Mouse (Mus musculus): ENCODE results near the gene Rad54l. TPM values are rescaled to one million over a fixed set of nuclear protein-coding genes. Genes with fewer than 3 reads are reported as not detected.

Gene Rad54l
- polyA plus RNA-seq, 1 experiment: 11.5 TPM

- TF ChIP-seq MYOD1 (IDR thresholded peaks at IDR 0.05; ENCODE audit: control insufficient read depth, insufficient read length, low read depth): no peak
- TF ChIP-seq MYOG (IDR thresholded peaks at IDR 0.05; ENCODE audit: control insufficient read depth, extremely low read depth, insufficient read length): no peak
- TF ChIP-seq MAX (IDR thresholded peaks at IDR 0.05): no peak
- TF ChIP-seq CEBPB (IDR thresholded peaks at IDR 0.05; ENCODE audit: low read depth): no peak
- no peak for TF ChIP-seq USF1 (IDR thresholded peaks at IDR 0.05; ENCODE audit: low read depth)
- Histone ChIP-seq H3K27me3 (ENCODE audit: control insufficient read depth, insufficient read depth, insufficient read length) (no peaks in the 10 kb centered on the region), H3K79me2 (ENCODE audit: control insufficient read depth, insufficient read depth) (peaks cover 13% of the 10 kb centered on the region), H3K4me3 (ENCODE audit: insufficient read depth, poor library complexity, severe bottlenecking) (no peak overlapping the region), H3K79me3 (ENCODE audit: low read depth) (peaks cover 5% of the 10 kb centered on the region), H3ac (ENCODE audit: control insufficient read depth, insufficient read length, low read depth) (no peak overlapping the region), H3K36me3 (ENCODE audit: control insufficient read depth, insufficient read depth) (peaks cover 10% of the 10 kb centered on the region)
Observed at GRCm38 (mm10) chr4:116048130-116048920, 75.2 kb downstream of the Rad54l start.

GRCm38 (mm10) chr4:116047681-116048080 is 75.8 kb downstream of the Rad54l start:
- H3K79me3 ChIP-seq (ENCODE audit: low read depth): peaks cover 5% of the 10 kb centered on the region
- H3ac ChIP-seq (ENCODE audit: control insufficient read depth, insufficient read length, low read depth): no peak overlapping the region
- peaks cover 11% of the 10 kb centered on the region for H3K79me2 ChIP-seq (ENCODE audit: control insufficient read depth, insufficient read depth)
- H3K27me3 ChIP-seq (ENCODE audit: control insufficient read depth, insufficient read depth, insufficient read length): no peaks in the 10 kb centered on the region
- TF ChIP-seq CEBPB (IDR thresholded peaks at IDR 0.05; ENCODE audit: low read depth) (no peak), MYOG (IDR thresholded peaks at IDR 0.05; ENCODE audit: control insufficient read depth, extremely low read depth, insufficient read length) (no peak), MAX (IDR thresholded peaks at IDR 0.05) (no peak), CTCF (IDR thresholded peaks at IDR 0.05; ENCODE audit: control insufficient read depth, insufficient read depth, insufficient read length) (no peak), FOSL1 (IDR thresholded peaks at IDR 0.05; ENCODE audit: insufficient read depth, low read length, poor library complexity, severe bottlenecking) (no peak), USF1 (IDR thresholded peaks at IDR 0.05; ENCODE audit: low read depth) (no peak), MYOD1 (IDR thresholded peaks at IDR 0.05; ENCODE audit: control insufficient read depth, insufficient read length, low read depth) (no peak)
- peaks cover 11% of the 10 kb centered on the region for H3K36me3 ChIP-seq (ENCODE audit: control insufficient read depth, insufficient read depth)
- H3K4me3 ChIP-seq (ENCODE audit: insufficient read depth, poor library complexity, severe bottlenecking): no peak overlapping the region

GRCm38 (mm10) chr4:116046604-116047003 is 76.9 kb downstream of the Rad54l start:
- H3ac ChIP-seq (ENCODE audit: control insufficient read depth, insufficient read length, low read depth): no peak overlapping the region
- TF ChIP-seq USF1 (IDR thresholded peaks at IDR 0.05; ENCODE audit: low read depth) (no peak), CEBPB (IDR thresholded peaks at IDR 0.05; ENCODE audit: low read depth) (no peak)
- peaks cover 21% of the 10 kb centered on the region for H3K36me3 ChIP-seq (ENCODE audit: control insufficient read depth, insufficient read depth)
- peaks cover under 1% of the 10 kb centered on the region for H3K79me2 ChIP-seq (ENCODE audit: control insufficient read depth, insufficient read depth)
- H3K79me3 ChIP-seq (ENCODE audit: low read depth): no peaks in the 10 kb centered on the region
- H3K4me3 ChIP-seq (ENCODE audit: insufficient read depth, poor library complexity, severe bottlenecking): no peak overlapping the region
- H3K27me3 ChIP-seq (ENCODE audit: control insufficient read depth, insufficient read depth, insufficient read length): no peaks in the 10 kb centered on the region

Other genes starting within 250 kb of the Rad54l start
- gene Kncn, start 239.3 kb downstream of the Rad54l start, polyA plus RNA-seq (2012; fragmentation: generic; extraction: Trizol): not detected
- not detected for gene 6430628N08Rik, start 233.0 kb downstream of the Rad54l start, polyA plus RNA-seq (2012; fragmentation: generic; extraction: Trizol)
- 0.02 TPM for gene Dmbx1, start 183.8 kb downstream of the Rad54l start, polyA plus RNA-seq (2012; fragmentation: generic; extraction: Trizol)
- gene Faah, start 105.8 kb downstream of the Rad54l start, polyA plus RNA-seq (2012; fragmentation: generic; extraction: Trizol): 0.06 TPM
- gene Nsun4, start 69.8 kb downstream of the Rad54l start, polyA plus RNA-seq (2012; fragmentation: generic; extraction: Trizol): 12.0 TPM
- gene Uqcrh, start 48.6 kb downstream of the Rad54l start, polyA plus RNA-seq (2012; fragmentation: generic; extraction: Trizol): 769 TPM
- gene Lrrc41, start 48.4 kb downstream of the Rad54l start, polyA plus RNA-seq (2012; fragmentation: generic; extraction: Trizol): 42.6 TPM
- gene Pomgnt1, start 150 bp upstream of the Rad54l start, polyA plus RNA-seq (2012; fragmentation: generic; extraction: Trizol): 60.4 TPM
- 1.4 TPM for gene Lurap1, start 27.6 kb upstream of the Rad54l start, polyA plus RNA-seq (2012; fragmentation: generic; extraction: Trizol)
- 0.02 TPM for gene Tspan1, start 43.9 kb upstream of the Rad54l start, polyA plus RNA-seq (2012; fragmentation: generic; extraction: Trizol)
- not detected for gene 1700042G07Rik, start 49.7 kb upstream of the Rad54l start, polyA plus RNA-seq (2012; fragmentation: generic; extraction: Trizol)
- gene Gm49337, start 49.7 kb upstream of the Rad54l start, polyA plus RNA-seq (2012; fragmentation: generic; extraction: Trizol): not detected
- gene Pik3r3, start 97.9 kb upstream of the Rad54l start, polyA plus RNA-seq (2012; fragmentation: generic; extraction: Trizol): 6.0 TPM